Mouse (Mus musculus) neural tube, embryonic 11.5 days (tissue): ENCODE measurements around the gene Ggact. TPM values are rescaled to one million over a fixed set of nuclear protein-coding genes. Genes with fewer than 3 reads are reported as not detected.

ENCODE experiments used
- ATAC-seq: fragments of 200-750 bp; cut with Nextera tagmentation; 2 replicates; pipeline ENCODE4 v1.8.0; 2017; ENCODE audit warnings: moderate number of reproducible peaks, mild to moderate bottlenecking, moderate TSS enrichment, moderate library complexity; ENCODE audit not compliant: insufficient read depth, low FRiP score, low TSS enrichment
- DNase-seq: peaks from one replicate; pipeline ENCODE4 v3.0.0-alpha.2; 2015; ENCODE audit warnings: low spot score
- H3K27ac ChIP-seq: fragments of 300-500 bp; sonication (generic); 2 replicates; pipeline ENCODE4 v1.5.1; 2014; ENCODE audit warnings: low read depth, mild to moderate bottlenecking, low read length
- H3K27me3 ChIP-seq: fragments of 300-500 bp; sonication (generic); 2 replicates; pipeline ENCODE4 v1.6.1; 2014; ENCODE audit warnings: mild to moderate bottlenecking, low read length, mixed read lengths; ENCODE audit not compliant: control insufficient read depth, insufficient read depth
- H3K36me3 ChIP-seq: fragments of 300-500 bp; sonication (generic); 2 replicates; pipeline ENCODE4 v1.6.1; 2014; ENCODE audit warnings: mild to moderate bottlenecking, low read length, moderate library complexity, mixed read lengths; ENCODE audit not compliant: control insufficient read depth, insufficient read depth
- H3K4me1 ChIP-seq: fragments of 300-500 bp; sonication (generic); 2 replicates; pipeline ENCODE4 v1.6.1; 2014; ENCODE audit warnings: low read length, mixed read lengths; ENCODE audit not compliant: control insufficient read depth, insufficient read depth
- H3K4me2 ChIP-seq: fragments of 300-500 bp; sonication (generic); 2 replicates; pipeline ENCODE4 v1.6.1; 2014; ENCODE audit warnings: low read depth, mild to moderate bottlenecking, moderate library complexity
- H3K4me3 ChIP-seq: fragments of 300-500 bp; sonication (generic); 2 replicates; pipeline ENCODE4 v1.5.1; 2014; ENCODE audit warnings: low read depth, low read length
- H3K9ac ChIP-seq: fragments of 300-500 bp; sonication (generic); 2 replicates; pipeline ENCODE4 v1.6.1; 2014; ENCODE audit warnings: mild to moderate bottlenecking, low read length
- H3K9me3 ChIP-seq: fragments of 300-500 bp; sonication (generic); 2 replicates; pipeline ENCODE4 v1.6.1; 2016; ENCODE audit warnings: low read length; ENCODE audit not compliant: control insufficient read depth
- WGBS: fragments of 180-500 bp; shearing (Covaris S2); extraction: QIAGEN DNeasy Blood & Tissue Kit; methylation state at CpG from one replicate; pipeline ENCODE4 v1.1.7; 2014; 5-methylcytosine and 5-hydroxymethylcytosine counted together
- polyA plus RNA-seq: library from polyadenylated mRNA; unstranded; fragments of >200 nt; fragmentation: Nextera tagmentation; extraction: Ambion mirVana; gene quantifications from 2 replicates; pipeline ENCODE4 v1.2.1, GENCODE M21; 2014

Gene Ggact
- polyA plus RNA-seq, 1 experiment from 2014 or later = 5.6 TPM

GRCm38 (mm10) chr14:122788199-122788598, 125.4 kb downstream of the Ggact start:
- WGBS = 59% methylated on average over 2 of the region's 2 CpGs

GRCm38 (mm10) chr14:122784701-122785100, 128.9 kb downstream of the Ggact start:
- Histone ChIP-seq H3K4me3 (no peak overlapping the region), H3K27me3 (no peaks in the 10 kb centered on the region), H3K27ac (no peak overlapping the region), H3K36me3 (no peaks in the 10 kb centered on the region), H3K9ac (no peak overlapping the region), H3K4me2 (no peak overlapping the region), H3K4me1 (no peaks in the 10 kb centered on the region), H3K9me3 (no peaks in the 10 kb centered on the region)
- 77% methylated on average over 4 of the region's 4 CpGs for WGBS
- ATAC-seq (no peak), DNase-seq (no peak)

More at GRCm38 (mm10) chr14:122788199-122788598, 125.4 kb downstream of the Ggact start:
- Histone ChIP-seq H3K9me3 (no peaks in the 10 kb centered on the region), H3K9ac (no peak overlapping the region), H3K4me3 (no peak overlapping the region), H3K36me3 (no peaks in the 10 kb centered on the region), H3K4me1 (no peaks in the 10 kb centered on the region), H3K27ac (no peak overlapping the region), H3K27me3 (no peaks in the 10 kb centered on the region), H3K4me2 (no peak overlapping the region)
- DNase-seq (no peak), ATAC-seq (no peak)

- ATAC-seq = no peak
- Histone ChIP-seq H3K4me3 (no peak overlapping the region), H3K9ac (no peak overlapping the region), H3K4me2 (no peak overlapping the region), H3K4me1 (no peaks in the 10 kb centered on the region), H3K36me3 (no peaks in the 10 kb centered on the region), H3K27ac (no peak overlapping the region), H3K27me3 (no peaks in the 10 kb centered on the region), H3K9me3 (no peaks in the 10 kb centered on the region)
- DNase-seq = no peak
- 95% methylated on average over 5 of the region's 5 CpGs for WGBS
Observed at GRCm38 (mm10) chr14:122766448-122766847, 147.1 kb downstream of the Ggact start.

Other genes with a start within 250 kb of the Ggact start
- 50.3 and 53.1 TPM in 2 replicates for gene Tmtc4, start 70.3 kb upstream of the Ggact start, polyA plus RNA-seq